Mouse (Mus musculus) adrenal gland (tissue): Measurements from ENCODE around the gene Vmn1r55.

Source experiments
- intact Hi-C: fragments of 180-260 bp; cut with DNase I; formaldehyde crosslinking; loops from one replicate; pipeline ENCODE4 v1.15.1; 2025
- microRNA-seq, 2 experiments: library from miRNA; unstranded; fragments of <30 nt; microRNA quantifications; one replicate each; pipeline ENCODE4; 2019

The Vmn1r55 gene

GRCm38 (mm10) chr7:5081939-5082338 lies 67.5 kb downstream of the Vmn1r55 start:
- intact Hi-C loops = no loop called here

DNA sequence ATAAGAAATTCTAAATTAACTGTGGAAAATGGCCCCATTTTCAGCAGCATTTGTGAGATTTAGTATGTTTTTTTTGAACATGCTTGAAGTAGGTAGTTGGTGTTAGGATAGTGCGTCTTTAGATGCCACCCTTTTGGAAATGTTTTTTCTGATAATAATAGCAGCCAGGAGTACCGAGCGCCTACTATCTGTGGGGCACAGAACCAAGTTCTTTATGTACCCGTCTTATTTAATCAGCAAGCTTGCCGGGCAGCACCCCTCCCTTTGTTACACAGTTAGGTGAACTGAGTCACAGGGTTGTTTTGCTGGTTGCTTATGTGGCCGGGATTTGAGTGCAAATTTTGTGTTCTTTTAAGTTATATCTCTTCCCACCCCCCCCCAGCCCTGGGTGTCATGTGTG lies 68.2 kb downstream of the Vmn1r55 start:
- intact Hi-C loops = no loop called here

DNA sequence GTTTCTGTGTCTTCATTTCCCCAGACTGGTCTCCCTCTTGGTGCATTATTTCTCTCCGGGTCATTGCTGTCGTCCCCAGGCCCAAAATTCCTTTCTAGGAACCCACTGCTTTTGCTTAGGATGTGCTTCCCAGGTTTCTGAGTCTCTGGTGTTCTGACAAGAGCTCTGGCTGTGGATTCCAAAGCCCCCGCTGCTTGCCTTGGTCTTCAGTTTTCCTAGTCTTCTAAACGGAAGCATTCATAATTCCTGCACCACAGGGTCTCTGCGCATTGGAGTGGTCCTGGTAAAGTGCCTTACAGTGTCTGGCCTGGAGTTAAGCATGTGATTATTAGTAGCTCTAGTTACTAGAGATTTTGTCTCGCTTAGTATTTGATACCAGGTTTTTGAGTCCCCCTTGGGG lies 68.7 kb downstream of the Vmn1r55 start:
- intact Hi-C loops = no loop called here

DNA sequence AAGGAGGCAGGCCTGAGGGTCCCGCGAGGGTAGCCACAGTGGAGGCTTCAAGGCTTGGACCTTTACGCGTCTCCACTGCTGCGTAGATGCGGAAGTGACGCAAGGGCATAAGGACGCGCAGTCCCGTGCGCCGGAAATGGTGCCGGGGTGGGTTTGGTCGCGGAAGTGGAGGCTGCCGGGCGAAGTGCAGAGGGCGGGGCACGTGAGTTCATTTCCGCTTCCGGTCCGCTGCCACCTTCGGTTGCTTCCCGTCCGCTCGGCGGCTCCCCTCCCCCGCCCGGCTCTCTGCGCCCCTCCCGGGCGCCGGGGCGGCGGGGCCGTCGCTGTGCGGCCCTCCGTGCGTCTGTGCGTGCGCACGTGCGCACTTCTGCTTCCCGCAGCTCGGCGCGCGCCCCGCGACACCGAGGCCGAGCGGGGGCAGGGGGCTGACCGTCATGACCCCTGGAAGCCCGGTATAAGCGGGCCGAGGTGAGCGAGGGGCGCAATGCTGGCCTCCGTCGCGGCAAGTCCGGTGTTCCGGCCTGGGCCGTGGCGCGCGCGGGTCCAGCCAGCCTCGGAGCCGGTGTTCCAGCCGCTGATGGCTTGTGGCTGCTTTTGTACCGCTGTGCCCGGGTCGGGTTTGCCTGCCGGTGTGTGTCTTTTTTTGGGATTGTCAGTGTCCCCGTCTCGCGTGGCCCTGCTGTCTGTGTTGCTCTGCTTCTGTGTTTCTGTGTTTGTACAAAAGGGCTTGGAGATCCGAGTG lies 69.3 kb downstream of the Vmn1r55 start, which contains the start of gene Epn1:
Gene Epn1 (plus strand): TSS at position 226 of the 742 bp plus-strand sequence.
- intact Hi-C loops = no loop called here

GRCm38 (mm10) chr7:5079365-5080009 lies 70.0 kb downstream of the Vmn1r55 start:
- intact Hi-C loops = loop anchor here (10.0 kb wide), 1 partner anchor 45 kb away; the partner anchor contains the start of gene Rasl2-9

Small RNA genes lying within 50 kb of the gene (microRNA-seq; reads per million reads assigned to microRNA genes)
- gene Gm26217 = 0 reads per million in 2 experiments
